Mouse (Mus musculus) E14TG2a.4 (cell line): ENCODE measurements at regions not wholly inside any gene's neighbourhood (a gene's known extent, or its start where the extent isn't known, plus 50 kb on each side); places are given as distances from the start of the nearest gene placed in this dataset.

Experiments
- H3K27me3 ChIP-seq: 2 replicates; pipeline ENCODE4 v1.6.1; 2014; ENCODE audit warnings: low read length, control low read depth; ENCODE audit not compliant: insufficient read depth
- H3K36me3 ChIP-seq: 2 replicates; pipeline ENCODE4 v1.6.1; 2014; ENCODE audit warnings: low read length, control low read depth; ENCODE audit not compliant: insufficient read depth
- H3K4me1 ChIP-seq: replicated peaks from 2 replicates; pipeline ENCODE4 v1.6.1; 2014; ENCODE audit warnings: low read depth, low read length, control low read depth
- H3K4me3 ChIP-seq: replicated peaks from 2 replicates; pipeline ENCODE4 v1.5.1; 2014; ENCODE audit warnings: mild to moderate bottlenecking, low read length
- H3K9me3 ChIP-seq: 2 replicates; pipeline ENCODE4 v1.6.1; 2014; ENCODE audit warnings: low read length, control low read depth
- CTCF ChIP-seq: conservative IDR thresholded peaks from 2 replicates; pipeline ENCODE4 v1.5.1; 2014; ENCODE audit warnings: low read length
- NANOG ChIP-seq: IDR thresholded peaks from 2 replicates; pipeline ENCODE4 v1.6.1; 2014; ENCODE audit warnings: borderline replicate concordance, low read length, mixed read lengths
- POU5F1 ChIP-seq: IDR thresholded peaks from 2 replicates; pipeline ENCODE4 v1.6.1; 2014; ENCODE audit warnings: low read length, borderline replicate concordance

- Histone ChIP-seq H3K27me3 (no peaks in the 10 kb centered on the region), H3K36me3 (no peaks in the 10 kb centered on the region), H3K4me3 (no peak overlapping the region), H3K4me1 (no peaks in the 10 kb centered on the region), H3K9me3 (no peaks in the 10 kb centered on the region)
- TF ChIP-seq POU5F1 (no peak), NANOG (no peak), CTCF (no peak)
These were observed 470.3 kb upstream of the C030005K15Rik start for GRCm38 (mm10) chr10:98196852-98197251.

- TF ChIP-seq CTCF (no peak), POU5F1 (no peak), NANOG (no peak)
- Histone ChIP-seq H3K36me3 (no peaks in the 10 kb centered on the region), H3K27me3 (no peaks in the 10 kb centered on the region), H3K4me1 (no peaks in the 10 kb centered on the region), H3K4me3 (no peak overlapping the region), H3K9me3 (no peaks in the 10 kb centered on the region)
These were observed 483.7 kb upstream of the C030005K15Rik start for GRCm38 (mm10) chr10:98210246-98210645.

GRCm38 (mm10) chr10:98212876-98213587, 486.5 kb upstream of the C030005K15Rik start:
- H3K4me1 ChIP-seq = no peaks in the 10 kb centered on the region
- no peaks in the 10 kb centered on the region for H3K9me3 ChIP-seq
- no peaks in the 10 kb centered on the region for H3K27me3 ChIP-seq
- no peaks in the 10 kb centered on the region for H3K36me3 ChIP-seq
- H3K4me3 ChIP-seq = no peak overlapping the region
- TF ChIP-seq CTCF (no peak), POU5F1 (no peak), NANOG (no peak)

DNA sequence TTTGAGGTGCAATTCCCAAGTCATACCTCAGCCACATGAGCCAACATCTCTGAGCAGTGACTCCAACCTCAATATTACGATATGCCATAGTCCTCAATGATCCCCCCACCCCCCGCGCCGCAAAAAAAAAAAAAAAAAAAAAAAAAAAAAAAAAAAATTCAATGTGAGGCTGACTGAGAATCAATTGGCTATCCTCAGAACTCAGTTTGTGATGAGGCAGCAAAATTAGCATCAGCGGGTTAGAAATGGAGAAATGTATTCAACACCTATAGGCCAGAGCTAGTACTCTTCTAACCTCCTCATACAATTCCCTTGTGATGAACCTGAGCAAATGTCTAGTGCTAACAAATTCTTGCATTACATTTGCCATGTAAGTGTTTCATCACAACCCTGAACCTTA, 504.5 kb upstream of the C030005K15Rik start:
- no peaks in the 10 kb centered on the region for H3K36me3 ChIP-seq
- no peaks in the 10 kb centered on the region for H3K27me3 ChIP-seq
- no peak for TF ChIP-seq POU5F1
- TF ChIP-seq NANOG = no peak
- TF ChIP-seq CTCF = no peak
- no peak overlapping the region for H3K4me3 ChIP-seq
- no peaks in the 10 kb centered on the region for H3K4me1 ChIP-seq
- H3K9me3 ChIP-seq = no peaks in the 10 kb centered on the region

DNA sequence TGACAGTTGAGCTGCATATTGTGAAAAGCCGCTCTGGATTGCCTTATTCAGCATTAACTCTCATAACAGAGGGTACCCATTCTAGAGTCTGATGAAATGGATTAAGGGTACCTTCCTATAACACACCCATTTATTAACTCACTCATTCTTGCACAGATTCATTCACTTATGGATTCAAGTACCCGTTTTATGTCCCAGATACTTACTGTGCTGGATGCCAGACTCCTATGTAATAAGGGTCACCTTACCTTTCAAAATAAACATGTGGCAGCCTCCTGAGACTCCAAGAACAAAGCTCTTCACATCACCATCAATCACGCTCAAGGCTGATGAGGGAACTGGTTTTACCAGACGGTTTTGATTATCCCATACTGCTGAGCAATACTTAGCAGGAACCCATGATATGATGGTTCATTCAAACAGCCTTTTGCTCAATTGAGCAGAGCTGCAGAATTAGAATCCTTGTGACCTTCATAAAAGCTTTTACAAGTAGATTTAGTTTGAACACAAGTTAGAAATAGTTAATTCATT, 505.2 kb upstream of the C030005K15Rik start:
- no peak overlapping the region for H3K4me3 ChIP-seq

DNA sequence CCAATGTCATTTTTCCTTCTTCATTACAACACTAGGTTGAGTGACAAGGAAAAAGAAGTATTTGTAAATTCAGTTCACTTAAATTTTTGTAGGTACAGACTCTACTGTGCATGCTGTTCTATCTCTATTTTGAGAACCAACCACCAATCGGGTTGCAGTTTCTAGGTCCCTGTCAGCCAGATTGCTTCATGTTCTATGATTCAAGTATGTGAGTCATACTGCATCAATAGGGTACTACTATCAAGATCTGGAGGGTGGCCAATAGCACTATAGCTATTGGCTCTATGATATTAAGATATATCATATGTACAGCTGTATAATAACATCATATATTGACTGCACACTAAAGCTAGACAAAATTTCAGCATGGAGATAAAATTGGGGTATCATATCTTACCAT, 521.8 kb upstream of the C030005K15Rik start:
- Histone ChIP-seq H3K36me3 (no peaks in the 10 kb centered on the region), H3K9me3 (no peaks in the 10 kb centered on the region), H3K4me3 (no peak overlapping the region), H3K4me1 (no peaks in the 10 kb centered on the region), H3K27me3 (no peaks in the 10 kb centered on the region)
- TF ChIP-seq NANOG = no peak
- no peak for TF ChIP-seq CTCF
- TF ChIP-seq POU5F1 = no peak

More for the DNA sequence above, 505.2 kb upstream of the C030005K15Rik start:
- H3K9me3 ChIP-seq = no peaks in the 10 kb centered on the region
- H3K27me3 ChIP-seq = no peaks in the 10 kb centered on the region
- H3K36me3 ChIP-seq = no peaks in the 10 kb centered on the region
- TF ChIP-seq NANOG (no peak), POU5F1 (no peak), CTCF (no peak)
- H3K4me1 ChIP-seq = no peaks in the 10 kb centered on the region

- no peak overlapping the region for H3K4me3 ChIP-seq
- no peaks in the 10 kb centered on the region for H3K9me3 ChIP-seq
- no peaks in the 10 kb centered on the region for H3K27me3 ChIP-seq
- no peaks in the 10 kb centered on the region for H3K4me1 ChIP-seq
- H3K36me3 ChIP-seq = no peaks in the 10 kb centered on the region
- no peak for TF ChIP-seq NANOG
- TF ChIP-seq POU5F1 = no peak
- TF ChIP-seq CTCF = no peak
These were observed 531.6 kb upstream of the C030005K15Rik start for GRCm38 (mm10) chr10:98257980-98258707.

DNA sequence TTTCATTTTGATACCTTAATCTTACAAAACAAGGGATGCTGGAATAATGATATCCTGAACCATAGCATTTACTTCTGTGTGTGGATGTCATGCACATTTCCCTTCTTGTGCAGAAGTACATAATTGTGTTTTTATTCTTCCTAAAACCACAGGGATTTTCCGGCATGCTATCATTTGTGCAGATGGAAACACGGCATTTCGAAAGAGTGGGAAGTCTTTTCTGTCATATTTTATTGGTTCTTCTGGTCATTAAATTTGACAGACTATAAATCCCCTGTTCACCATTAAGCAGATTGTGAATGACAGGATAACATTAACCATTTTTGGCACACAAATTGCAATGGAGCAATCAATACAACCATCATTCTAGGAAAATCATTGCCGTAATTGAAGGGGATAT, 532.7 kb upstream of the C030005K15Rik start:
- Histone ChIP-seq H3K9me3 (no peaks in the 10 kb centered on the region), H3K27me3 (no peaks in the 10 kb centered on the region), H3K4me3 (no peak overlapping the region), H3K4me1 (no peaks in the 10 kb centered on the region), H3K36me3 (no peaks in the 10 kb centered on the region)
- no peak for TF ChIP-seq POU5F1
- no peak for TF ChIP-seq NANOG
- no peak for TF ChIP-seq CTCF
